Mouse (Mus musculus) ES-Bruce4 (cell line): ENCODE data around the gene Fopnl.

Experiments
- CTCF ChIP-seq: IDR thresholded peaks from one replicate; pipeline ENCODE4 v1.8.1; 2011; ENCODE audit warnings: low read depth, low read length
- EP300 ChIP-seq: IDR thresholded peaks from 2 replicates; pipeline ENCODE4 v1.6.1; 2011; ENCODE audit warnings: low read depth, low read length; ENCODE audit not compliant: insufficient read depth
- POLR2A ChIP-seq: IDR thresholded peaks from one replicate; pipeline ENCODE4 v1.8.1; 2011; ENCODE audit warnings: low read length; ENCODE audit not compliant: insufficient read depth

DNA sequence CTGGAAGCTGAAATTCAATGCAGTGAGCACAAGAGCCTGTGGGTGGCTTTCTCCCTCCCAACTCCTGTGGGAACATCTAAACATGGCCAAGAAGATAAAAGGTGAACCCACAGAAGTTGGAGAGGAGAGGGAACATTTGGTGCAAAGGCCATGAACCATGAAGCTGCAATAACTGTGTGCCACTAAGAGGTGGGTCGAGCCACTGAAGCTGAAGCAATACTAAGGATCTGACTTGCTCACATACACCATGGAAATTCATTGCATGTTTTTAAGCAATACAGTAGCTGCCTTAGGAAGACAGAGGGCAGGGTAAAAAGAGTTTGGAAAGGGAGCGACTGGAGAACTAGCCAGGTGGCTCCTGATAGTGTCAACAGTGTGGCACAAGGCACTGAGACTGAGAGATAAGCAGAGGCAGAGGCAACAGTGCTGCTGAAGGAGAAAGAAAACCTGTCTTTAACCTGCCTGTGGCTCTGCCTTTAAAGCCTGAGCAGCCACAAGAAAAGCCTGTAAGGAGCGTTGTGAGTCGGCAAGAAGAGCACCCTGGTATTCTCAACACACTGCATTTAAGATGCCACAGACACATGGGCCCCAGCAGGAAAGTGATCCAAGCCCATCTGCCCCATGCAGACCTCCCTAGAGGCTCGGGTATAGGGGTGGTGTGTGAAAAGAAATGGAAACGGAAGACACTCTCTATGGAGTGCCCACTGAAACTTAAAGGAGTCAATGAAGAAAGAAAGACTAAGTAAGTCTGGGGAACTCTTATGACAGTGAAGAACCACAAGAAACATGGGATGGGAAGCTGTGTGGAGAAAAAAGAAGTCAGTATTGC, 8.7 kb downstream of the Fopnl start:
- TF ChIP-seq POLR2A (no peak), CTCF (no peak), EP300 (no peak)
